Mouse (Mus musculus) stomach, embryonic 15.5 days (tissue): ENCODE data around the gene Mmp25. TPM values are rescaled to one million over a fixed set of nuclear protein-coding genes. Genes with fewer than 3 reads are reported as not detected.
A peak's percentile ranks its signal among the peaks of the same experiment; 100 is the strongest.

Experiments
- ATAC-seq: fragments of 200-750 bp; cut with Nextera tagmentation; 2 replicates; pipeline ENCODE4 v1.8.0; 2017; ENCODE audit warnings: low read depth, moderate number of reproducible peaks, moderate TSS enrichment; ENCODE audit not compliant: insufficient read depth, low FRiP score
- H3K27ac ChIP-seq: fragments of 300-500 bp; sonication (generic); 2 replicates; pipeline ENCODE4 v1.5.1; 2015; ENCODE audit warnings: mild to moderate bottlenecking, inconsistent platforms
- H3K27me3 ChIP-seq: fragments of 300-500 bp; sonication (generic); replicated peaks from 2 replicates; pipeline ENCODE4 v1.6.1; 2015; ENCODE audit warnings: inconsistent platforms
- H3K36me3 ChIP-seq: fragments of 300-500 bp; sonication (generic); 2 replicates; pipeline ENCODE4 v1.6.1; 2015; ENCODE audit warnings: inconsistent platforms
- H3K4me1 ChIP-seq: fragments of 300-500 bp; sonication (generic); 2 replicates; pipeline ENCODE4 v1.6.1; 2015; ENCODE audit warnings: inconsistent platforms
- H3K4me2 ChIP-seq: fragments of 300-500 bp; sonication (generic); 2 replicates; pipeline ENCODE4 v1.6.1; 2015; ENCODE audit warnings: mild to moderate bottlenecking, inconsistent platforms
- H3K4me3 ChIP-seq: fragments of 300-500 bp; sonication (generic); replicated peaks from 2 replicates; pipeline ENCODE4 v1.5.1; 2015; ENCODE audit warnings: inconsistent platforms
- H3K9ac ChIP-seq: fragments of 300-500 bp; sonication (generic); 2 replicates; pipeline ENCODE4 v1.6.1; 2015; ENCODE audit warnings: inconsistent platforms
- H3K9me3 ChIP-seq: fragments of 300-500 bp; sonication (generic); 2 replicates; pipeline ENCODE4 v1.6.1; 2016; ENCODE audit warnings: inconsistent platforms
- WGBS: fragments of 180-500 bp; shearing (Covaris S2); methylation state at CpG from one replicate; pipeline ENCODE4 v1.1.7; 2015; 5-methylcytosine and 5-hydroxymethylcytosine counted together
- polyA plus RNA-seq: library from polyadenylated mRNA; unstranded; fragments of >200 nt; fragmentation: Nextera tagmentation; extraction: Ambion mirVana; gene quantifications from 2 replicates; pipeline ENCODE4 v1.2.1, GENCODE M21; 2015

Mmp25 gene
- polyA plus RNA-seq, 1 experiment from 2014 or later = 0.78 TPM

DNA sequence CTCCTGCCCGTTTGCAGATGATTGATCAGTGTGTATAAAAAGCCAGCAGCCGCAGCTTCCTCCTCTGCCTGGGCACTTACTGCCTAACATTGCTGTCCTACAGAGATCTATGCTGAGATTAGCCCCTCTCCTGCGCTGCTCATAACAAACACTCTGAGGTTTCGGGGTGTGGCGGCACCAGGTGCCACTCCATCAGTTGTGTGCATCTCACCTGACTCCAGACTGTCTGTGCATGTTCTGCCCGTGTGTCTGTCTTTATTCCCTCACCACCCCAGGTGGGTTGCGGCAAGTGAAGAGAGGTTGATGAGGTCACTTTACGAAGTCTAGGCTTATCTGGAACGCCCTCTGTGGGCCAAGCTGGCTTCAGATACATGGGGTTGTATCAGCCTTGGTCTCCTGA lies 28.0 kb downstream of the Mmp25 start:
- 34% methylated on average over 9 of the region's 9 CpGs for WGBS
- Histone ChIP-seq H3K4me3 (no peak overlapping the region), H3K27ac (no peak overlapping the region), H3K4me1 (no peaks in the 10 kb centered on the region), H3K9ac (no peak overlapping the region), H3K9me3 (no peaks in the 10 kb centered on the region), H3K27me3 (no peaks in the 10 kb centered on the region; the same call in 1 of the 2 replicates), H3K4me2 (no peak overlapping the region), H3K36me3 (no peaks in the 10 kb centered on the region)
- ATAC-seq = no peak

DNA sequence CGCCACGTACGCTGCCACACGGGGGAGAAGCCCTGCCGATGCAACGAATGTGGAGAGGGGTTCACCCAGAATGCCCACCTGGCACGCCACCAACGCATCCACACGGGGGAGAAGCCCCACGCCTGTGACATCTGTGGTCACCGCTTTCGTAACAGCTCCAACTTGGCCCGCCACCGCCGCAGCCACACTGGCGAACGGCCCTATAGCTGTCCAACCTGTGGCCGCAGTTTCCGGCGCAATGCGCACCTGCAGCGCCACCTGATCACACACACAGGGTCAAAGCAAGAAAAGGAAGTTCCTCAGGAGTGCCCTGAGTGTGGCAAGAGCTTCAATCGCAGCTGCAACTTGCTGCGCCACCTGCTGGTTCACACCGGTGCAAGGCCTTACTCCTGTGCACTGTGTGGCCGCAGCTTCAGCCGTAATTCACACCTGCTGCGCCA lies 34.7 kb downstream of the Mmp25 start:
- peak; percentile 67; the same call in 1 of the 2 replicates for ATAC-seq
- H3K4me2 ChIP-seq = no peak overlapping the region

DNA sequence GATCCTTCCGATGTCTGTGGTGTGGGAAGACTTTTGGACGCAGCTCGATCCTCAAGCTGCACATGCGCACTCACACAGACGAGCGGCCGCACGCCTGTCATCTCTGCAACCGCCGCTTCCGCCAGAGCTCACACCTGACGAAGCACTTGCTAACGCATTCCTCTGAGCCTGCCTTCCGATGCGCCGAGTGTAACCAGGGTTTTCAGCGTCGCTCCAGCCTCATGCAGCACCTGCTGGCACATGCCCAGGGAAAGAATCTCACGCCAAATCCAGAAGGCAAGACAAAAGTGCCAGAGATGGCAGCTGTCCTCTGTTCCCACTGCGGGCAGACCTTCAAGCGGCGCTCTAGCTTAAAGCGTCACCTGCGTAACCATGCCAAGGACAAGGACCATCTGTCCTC lies 35.5 kb downstream of the Mmp25 start:
- Histone ChIP-seq H3K4me2 (no peak overlapping the region), H3K27ac (no peak overlapping the region), H3K9me3 (no peaks in the 10 kb centered on the region), H3K36me3 (no peaks in the 10 kb centered on the region), H3K9ac (no peak overlapping the region), H3K4me3 (no peak overlapping the region), H3K4me1 (no peaks in the 10 kb centered on the region), H3K27me3 (no peaks in the 10 kb centered on the region)
- ATAC-seq = no peak
- 91% methylated on average over 24 of the region's 24 CpGs for WGBS

More for the DNA sequence above, 34.7 kb downstream of the Mmp25 start:
- 74% methylated on average over 28 of the region's 28 CpGs for WGBS
- H3K9ac ChIP-seq = no peak overlapping the region
- no peak overlapping the region for H3K4me3 ChIP-seq
- H3K36me3 ChIP-seq = no peaks in the 10 kb centered on the region
- H3K27ac ChIP-seq = no peak overlapping the region
- H3K4me1 ChIP-seq = no peaks in the 10 kb centered on the region
- no peaks in the 10 kb centered on the region for H3K27me3 ChIP-seq
- no peaks in the 10 kb centered on the region for H3K9me3 ChIP-seq

DNA sequence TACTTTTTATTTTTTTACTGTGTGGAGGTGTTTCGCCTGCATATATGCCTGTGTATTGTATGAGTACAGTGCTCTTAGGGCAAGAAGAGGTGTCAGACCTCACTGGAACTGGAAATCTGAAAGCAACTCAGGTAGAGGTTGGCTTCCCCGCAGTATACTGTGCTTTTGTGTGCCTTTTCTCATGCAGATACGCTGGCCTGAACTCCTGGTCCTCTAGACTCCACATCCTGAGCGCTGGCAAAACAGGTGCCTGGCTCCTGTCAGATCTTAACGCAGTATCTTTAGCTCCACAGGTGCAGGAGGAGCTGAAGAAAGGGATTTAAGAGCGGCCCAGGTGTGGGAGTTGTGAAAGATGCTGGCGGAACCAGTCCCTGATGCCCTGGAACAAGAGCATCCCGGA lies 39.9 kb downstream of the Mmp25 start:
- no peak for ATAC-seq
- peaks cover under 1% of the 10 kb centered on the region; the same call in 1 of the 2 replicates for H3K4me1 ChIP-seq

DNA sequence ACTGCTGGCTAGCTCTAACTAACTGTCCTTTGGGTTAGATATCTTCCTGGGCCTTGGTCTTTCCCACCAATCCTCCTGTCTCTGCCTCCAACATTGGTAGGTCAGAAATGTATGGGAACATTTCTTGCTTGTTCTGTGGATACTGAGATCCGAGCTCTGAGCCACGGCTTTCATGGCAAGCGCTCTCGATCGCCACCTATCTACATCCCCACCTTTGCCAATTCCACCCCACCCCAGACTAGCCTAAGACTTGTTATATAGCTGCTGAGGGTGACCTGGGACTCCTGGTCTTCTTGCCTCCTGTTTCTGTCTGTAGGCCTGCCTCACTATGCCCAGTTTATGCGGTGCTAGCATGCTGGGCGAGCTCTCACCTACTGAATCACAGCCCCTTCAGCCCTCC lies 40.7 kb downstream of the Mmp25 start:
- Histone ChIP-seq H3K27me3 (no peaks in the 10 kb centered on the region), H3K4me1 (peaks cover 7% of the 10 kb centered on the region; the same call in 1 of the 2 replicates), H3K36me3 (no peaks in the 10 kb centered on the region), H3K4me2 (no peak overlapping the region), H3K9me3 (no peaks in the 10 kb centered on the region), H3K9ac (no peak overlapping the region), H3K27ac (no peak overlapping the region), H3K4me3 (no peak overlapping the region)
- ATAC-seq = no peak
- WGBS = 66% methylated on average over 7 of the region's 7 CpGs

More for the DNA sequence above, 39.9 kb downstream of the Mmp25 start:
- no peak overlapping the region for H3K4me2 ChIP-seq
- no peaks in the 10 kb centered on the region for H3K9me3 ChIP-seq
- no peak overlapping the region for H3K4me3 ChIP-seq
- H3K27ac ChIP-seq = no peak overlapping the region
- 83% methylated on average over 8 of the region's 8 CpGs for WGBS
- no peak overlapping the region for H3K9ac ChIP-seq
- H3K36me3 ChIP-seq = no peaks in the 10 kb centered on the region
- H3K27me3 ChIP-seq = no peaks in the 10 kb centered on the region

DNA sequence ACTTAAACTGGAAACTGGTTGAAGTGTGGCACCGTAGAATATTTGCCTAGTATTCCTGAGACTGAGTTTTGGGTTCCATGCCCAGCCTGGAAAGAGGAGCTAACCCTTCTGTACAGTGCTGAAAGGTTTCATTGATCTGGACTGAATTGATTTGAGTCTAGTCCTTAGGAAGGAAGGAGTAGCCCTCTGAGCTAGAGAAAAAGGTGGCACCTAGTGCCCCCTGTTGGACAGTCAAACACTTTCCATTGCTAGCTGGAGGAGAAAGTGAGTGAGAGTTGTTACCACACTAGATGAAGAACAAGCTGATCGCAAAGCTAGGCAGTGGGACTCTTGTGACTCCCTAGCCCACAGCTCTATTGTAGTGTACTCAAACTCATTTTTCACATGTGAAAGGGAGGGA lies 41.5 kb downstream of the Mmp25 start:
- no peak for ATAC-seq
- 64% methylated on average over 2 of the region's 2 CpGs for WGBS
- H3K36me3 ChIP-seq = no peaks in the 10 kb centered on the region

DNA sequence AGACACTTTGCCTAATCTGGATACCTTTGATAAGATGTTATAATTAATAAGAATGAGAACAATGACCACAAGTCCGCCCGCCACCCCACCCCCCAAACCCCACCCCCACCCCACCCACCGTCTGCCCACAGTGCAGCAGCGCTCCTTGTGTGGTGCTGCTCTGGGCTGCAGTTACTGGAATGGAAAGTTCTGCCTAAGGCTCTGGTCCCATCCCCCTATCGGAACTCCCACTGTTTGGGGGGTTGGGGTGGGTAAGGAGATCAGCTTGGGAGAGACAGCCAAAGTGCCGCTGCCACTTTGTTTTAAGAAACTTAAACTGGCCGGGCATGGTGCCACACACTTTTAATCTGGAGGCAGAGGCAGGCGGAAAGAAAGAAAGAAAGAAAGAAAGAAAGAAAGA lies 42.0 kb downstream of the Mmp25 start:
- H3K9me3 ChIP-seq = no peaks in the 10 kb centered on the region
- H3K4me2 ChIP-seq = no peak overlapping the region
- H3K4me1 ChIP-seq = peaks cover 14% of the 10 kb centered on the region; the same call in 1 of the 2 replicates
- no peaks in the 10 kb centered on the region for H3K27me3 ChIP-seq
- no peak overlapping the region for H3K27ac ChIP-seq
- ATAC-seq = no peak
- 47% methylated on average over 8 of the region's 8 CpGs for WGBS
- no peak overlapping the region for H3K9ac ChIP-seq
- H3K36me3 ChIP-seq = no peaks in the 10 kb centered on the region
- no peak overlapping the region for H3K4me3 ChIP-seq

More for the DNA sequence above, 41.5 kb downstream of the Mmp25 start:
- H3K4me2 ChIP-seq = no peak overlapping the region
- no peaks in the 10 kb centered on the region for H3K27me3 ChIP-seq
- no peak overlapping the region for H3K4me3 ChIP-seq
- H3K27ac ChIP-seq = no peak overlapping the region
- no peak overlapping the region for H3K9ac ChIP-seq
- H3K4me1 ChIP-seq = peaks cover 10% of the 10 kb centered on the region; the same call in 1 of the 2 replicates
- H3K9me3 ChIP-seq = no peaks in the 10 kb centered on the region

DNA sequence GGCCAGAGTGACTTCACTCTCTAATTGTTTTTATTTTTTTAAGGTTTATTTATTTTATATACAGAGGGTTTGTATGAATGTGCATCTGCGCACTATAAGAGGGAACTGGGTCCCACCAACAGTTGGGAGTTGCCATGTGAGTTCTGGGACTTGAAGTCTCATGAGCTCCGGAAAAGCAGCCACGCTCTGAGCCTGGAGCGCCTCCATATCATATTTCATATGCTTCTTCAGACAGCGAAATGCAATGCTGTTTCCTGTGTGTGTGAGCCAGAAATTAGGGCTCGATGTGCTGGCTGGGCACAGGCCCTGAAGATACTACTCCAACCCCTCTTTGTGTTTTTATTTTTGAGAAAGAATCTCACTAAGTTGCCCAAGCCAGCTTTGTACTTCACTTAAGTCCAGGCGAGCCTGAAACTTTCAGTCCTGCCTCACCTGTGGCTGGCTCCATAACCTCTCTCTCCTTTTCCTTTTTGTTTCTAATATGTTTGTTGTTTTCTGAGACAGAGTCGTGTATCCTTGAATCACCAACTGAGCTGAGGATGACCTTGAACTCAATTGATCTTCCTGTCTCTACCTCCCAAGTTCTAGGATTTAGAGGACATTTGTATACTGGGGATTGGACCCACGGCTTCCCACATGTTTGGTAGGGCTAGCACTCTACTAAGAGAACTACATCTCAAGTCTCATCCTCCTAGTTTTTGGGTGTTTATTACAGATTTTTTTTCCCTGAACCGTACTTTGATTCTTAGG lies 43.1 kb downstream of the Mmp25 start:
- Histone ChIP-seq H3K36me3 (no peaks in the 10 kb centered on the region), H3K27ac (no peak overlapping the region), H3K9me3 (no peaks in the 10 kb centered on the region), H3K4me2 (no peak overlapping the region), H3K9ac (no peak overlapping the region), H3K27me3 (no peaks in the 10 kb centered on the region), H3K4me1 (peaks cover 14% of the 10 kb centered on the region; the same call in 1 of the 2 replicates), H3K4me3 (no peak overlapping the region)
- WGBS = 42% methylated on average over 10 of the region's 10 CpGs
- no peak for ATAC-seq

DNA sequence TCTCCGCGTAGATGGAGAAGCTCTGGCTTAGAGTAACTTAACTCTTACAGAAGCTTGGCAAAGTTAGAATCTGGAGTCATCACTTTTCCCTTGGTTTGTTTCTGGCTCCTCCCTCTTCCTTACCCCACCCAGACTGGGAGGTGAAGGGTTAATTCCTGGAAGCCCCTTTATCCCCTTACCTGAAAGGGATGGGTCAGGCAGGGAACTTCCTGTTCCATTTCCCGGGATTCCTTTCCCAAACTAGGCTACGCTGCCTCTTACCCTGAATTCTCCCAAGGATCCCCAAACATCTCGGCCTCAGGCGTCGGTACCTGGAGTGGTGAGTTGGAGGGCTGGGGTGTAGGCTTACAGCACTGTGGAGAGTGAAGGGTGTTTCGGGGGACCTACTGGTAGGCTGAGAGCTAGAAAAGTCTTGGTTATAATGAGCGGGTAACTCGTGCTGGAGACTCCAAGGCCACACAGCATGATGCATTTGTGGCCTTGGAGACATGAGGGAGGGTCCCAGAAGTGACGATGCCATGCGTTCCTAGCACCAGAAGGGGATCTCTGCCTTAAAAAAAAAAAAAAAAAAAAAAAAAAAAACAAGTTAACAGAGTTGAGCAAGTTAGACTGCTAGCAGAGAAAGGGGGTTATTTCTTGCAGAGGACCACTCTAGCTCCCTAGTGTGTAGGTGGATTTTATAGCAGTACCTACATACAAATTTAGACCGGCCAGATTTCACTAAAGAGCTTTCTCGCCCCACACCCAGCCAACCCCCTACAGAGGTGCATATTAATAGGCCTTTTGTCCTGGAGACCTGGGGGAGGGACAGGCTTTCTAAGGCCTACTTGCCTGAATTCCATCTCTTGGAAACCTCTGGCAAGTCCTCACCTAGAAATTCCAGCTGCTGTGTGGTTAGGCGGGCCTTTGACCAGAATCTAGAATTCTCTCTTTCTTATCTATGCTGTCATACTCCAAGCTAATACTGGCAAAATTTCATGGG lies 44.1 kb downstream of the Mmp25 start, which contains the start of gene Zscan10:
Zscan10 (plus strand) TSS at position 216 of the 982 bp plus-strand sequence.
- no peaks in the 10 kb centered on the region for H3K27me3 ChIP-seq
- no peak within 1 kb of the TSS for H3K27ac ChIP-seq
- H3K36me3 ChIP-seq = no peaks in the 10 kb centered on the region
- peaks cover 14% of the 10 kb centered on the region; the same call in 1 of the 2 replicates for H3K4me1 ChIP-seq
- peak within 1 kb of the TSS; percentile 48; the same call in 1 of the 2 replicates for H3K4me3 ChIP-seq
- no peak for ATAC-seq
- H3K9me3 ChIP-seq = no peaks in the 10 kb centered on the region
- H3K9ac ChIP-seq = no peak within 1 kb of the TSS; the same call in 1 of the 2 replicates
- 58% methylated on average over 15 of the region's 15 CpGs for WGBS
- peak within 1 kb of the TSS; percentile 85 for H3K4me2 ChIP-seq

DNA sequence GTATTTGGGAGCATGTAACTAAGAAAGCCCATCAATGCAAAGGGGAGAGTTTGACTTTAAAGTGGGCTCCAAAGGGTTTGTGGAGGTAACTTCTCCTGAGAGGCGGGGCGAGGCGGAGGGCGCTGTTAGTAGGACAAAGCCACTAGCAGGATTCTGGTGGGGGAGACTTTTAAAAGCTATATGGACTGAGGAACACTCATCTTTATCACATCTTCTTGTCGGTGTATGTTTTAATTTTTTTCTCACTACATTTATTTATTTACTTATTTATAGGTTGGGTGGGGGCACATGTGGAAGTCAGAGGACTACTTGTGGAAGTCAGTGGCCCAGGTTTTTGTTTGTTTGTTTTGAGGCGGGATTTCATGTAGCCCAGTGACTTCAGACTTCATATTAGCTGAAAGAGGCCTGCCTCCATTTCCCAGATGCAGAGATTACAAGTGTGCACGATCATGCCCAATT lies 45.4 kb downstream of the Mmp25 start:
- Histone ChIP-seq H3K36me3 (no peaks in the 10 kb centered on the region), H3K4me2 (peak overlapping the region; percentile 85), H3K9me3 (no peaks in the 10 kb centered on the region), H3K27me3 (no peaks in the 10 kb centered on the region), H3K4me1 (peaks cover 14% of the 10 kb centered on the region; the same call in 1 of the 2 replicates), H3K4me3 (peak overlapping the region; percentile 48), H3K27ac (peak overlapping the region; percentile 96), H3K9ac (peak overlapping the region; percentile 46)
- no peak for ATAC-seq
- 28% methylated on average over 7 of the region's 7 CpGs for WGBS

DNA sequence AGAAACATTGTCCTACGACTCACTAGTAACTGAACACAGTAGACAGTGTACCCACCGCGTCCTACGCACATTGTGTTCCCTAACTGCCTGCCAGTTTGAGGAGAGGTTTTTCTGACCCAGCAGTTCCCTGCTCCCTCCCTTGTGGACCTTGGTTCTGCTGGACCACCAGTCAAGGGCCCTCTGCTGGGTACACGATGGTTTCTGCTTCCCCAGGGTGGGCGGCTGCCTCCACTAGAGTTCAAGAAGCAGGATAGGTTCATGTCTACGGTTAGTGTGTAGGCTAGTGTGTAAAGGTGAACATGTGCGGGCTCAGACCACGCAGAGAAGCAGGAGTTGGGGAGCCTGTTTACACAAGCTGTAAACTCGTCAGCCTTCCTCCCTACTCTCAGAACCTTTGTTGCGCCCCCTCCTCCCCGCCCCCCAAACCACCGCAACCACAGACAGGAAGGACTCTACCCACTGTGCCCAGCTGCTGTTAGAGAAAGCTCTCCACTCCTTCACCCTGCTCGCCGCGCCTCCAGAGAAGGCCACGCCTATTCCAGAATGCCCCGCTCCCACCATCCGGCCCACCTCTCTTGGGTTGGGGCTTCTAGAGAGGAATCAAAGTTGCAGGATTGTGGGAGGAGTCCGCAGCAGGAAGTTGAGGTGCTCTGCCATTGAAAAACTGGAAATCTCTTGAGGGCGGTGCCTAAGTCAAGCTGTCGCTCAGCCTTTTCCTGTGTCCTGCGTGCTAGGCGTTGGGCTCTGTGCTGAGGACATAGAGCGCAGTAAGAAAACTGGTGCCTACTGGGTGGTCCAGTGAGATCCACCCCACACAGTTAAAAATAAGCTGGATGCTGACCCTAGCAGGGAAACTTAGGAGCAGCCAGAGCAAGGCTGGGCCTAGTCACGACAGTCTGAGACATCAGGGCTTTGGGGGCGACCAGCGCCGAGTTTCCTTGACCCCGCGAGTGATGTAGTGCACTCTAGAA lies 46.2 kb downstream of the Mmp25 start, which contains the start of gene Zfp13:
Zfp13 (minus strand) TSS at position 906 of the 971 bp plus-strand sequence.
- H3K4me3 ChIP-seq = peak within 1 kb of the TSS; percentile 48
- H3K36me3 ChIP-seq = no peaks in the 10 kb centered on the region
- H3K9ac ChIP-seq = peak within 1 kb of the TSS; percentile 46
- peak within 1 kb of the TSS; percentile 96 for H3K27ac ChIP-seq
- no peaks in the 10 kb centered on the region for H3K9me3 ChIP-seq
- no peaks in the 10 kb centered on the region for H3K27me3 ChIP-seq
- ATAC-seq = peak; percentile 97
- peak within 1 kb of the TSS; percentile 85 for H3K4me2 ChIP-seq
- 3% methylated on average over 31 of the region's 31 CpGs for WGBS
- peaks cover 14% of the 10 kb centered on the region; the same call in 1 of the 2 replicates for H3K4me1 ChIP-seq
